Mouse (Mus musculus): ENCODE results near the gene Lig1.
A peak's percentile ranks its signal among the peaks of the same experiment; 100 is the strongest.
"Not testable (repeated sequence)": the region's sequence is repeated elsewhere in the genome, so short reads cannot be mapped to it uniquely, and the experiment has no call there.

The Lig1 gene

GRCm38 (mm10) chr7:13277081-13277480 lies at the start of gene Lig1:
Gene Lig1, plus strand, starts transcription at chr7:13277283.
- no peak for DNase-seq (ENCODE audit: low read depth, low spot score)

- no peak for DNase-seq (ENCODE audit: low read depth, low spot score)
Measured at GRCm38 (mm10) chr7:13260746-13261700, 16.1 kb upstream of the Lig1 start.

GRCm38 (mm10) chr7:13263851-13264250 lies 13.2 kb upstream of the Lig1 start:
- DNase-seq (ENCODE audit: low read depth, low spot score) = peak; percentile 9

GRCm38 (mm10) chr7:13264396-13264795 lies 12.7 kb upstream of the Lig1 start:
- DNase-seq (ENCODE audit: low read depth, low spot score) = no peak

- DNase-seq (ENCODE audit: low read depth, low spot score) = no peak
Measured at GRCm38 (mm10) chr7:13268749-13269260, 8.3 kb upstream of the Lig1 start.

- DNase-seq (ENCODE audit: low read depth, low spot score) = no peak
Measured at GRCm38 (mm10) chr7:13269394-13269793, 7.7 kb upstream of the Lig1 start.

GRCm38 (mm10) chr7:13271704-13272103 lies 5.4 kb upstream of the Lig1 start:
- no peak for DNase-seq (ENCODE audit: low read depth, low spot score)

- DNase-seq (ENCODE audit: low read depth, low spot score) = peak; percentile 26
Measured at GRCm38 (mm10) chr7:13277833-13278232, 750 bp downstream of the Lig1 start.

GRCm38 (mm10) chr7:13278308-13278891 lies 1.3 kb downstream of the Lig1 start, which contains the start of gene Zswim9:
Gene Zswim9, minus strand, starts transcription at chr7:13278721.
- DNase-seq (ENCODE audit: low read depth, low spot score) = peak; percentile 86

GRCm38 (mm10) chr7:13278957-13279356 lies 1.9 kb downstream of the Lig1 start:
- not testable (repeated sequence) for DNase-seq (ENCODE audit: low read depth, low spot score)

- peak; percentile 54 for DNase-seq (ENCODE audit: low read depth, low spot score)
Measured at GRCm38 (mm10) chr7:13288621-13289020, 11.5 kb downstream of the Lig1 start.

- peak; percentile 54 for DNase-seq (ENCODE audit: low read depth, low spot score)
Measured at GRCm38 (mm10) chr7:13290041-13290675, 13.1 kb downstream of the Lig1 start.

- DNase-seq (ENCODE audit: low read depth, low spot score) = peak; percentile 71
Measured at GRCm38 (mm10) chr7:13291370-13291769, 14.3 kb downstream of the Lig1 start.

GRCm38 (mm10) chr7:13293878-13294855 lies 17.1 kb downstream of the Lig1 start:
- peak; percentile 39 for DNase-seq (ENCODE audit: low read depth, low spot score)

GRCm38 (mm10) chr7:13295256-13295655 lies 18.2 kb downstream of the Lig1 start:
- no peak for DNase-seq (ENCODE audit: low read depth, low spot score)

GRCm38 (mm10) chr7:13297636-13298035 lies 20.6 kb downstream of the Lig1 start:
- DNase-seq (ENCODE audit: low read depth, low spot score) = no peak

- DNase-seq (ENCODE audit: low read depth, low spot score) = no peak
Measured at GRCm38 (mm10) chr7:13298821-13299220, 21.7 kb downstream of the Lig1 start.

- DNase-seq (ENCODE audit: low read depth, low spot score) = no peak
Measured at GRCm38 (mm10) chr7:13301643-13302042, 24.6 kb downstream of the Lig1 start.

GRCm38 (mm10) chr7:13302780-13303179 lies 25.7 kb downstream of the Lig1 start:
- DNase-seq (ENCODE audit: low read depth, low spot score) = no peak

- no peak for DNase-seq (ENCODE audit: low read depth, low spot score)
Measured at GRCm38 (mm10) chr7:13303372-13303771, 26.3 kb downstream of the Lig1 start.

- no peak for DNase-seq (ENCODE audit: low read depth, low spot score)
Measured at GRCm38 (mm10) chr7:13309407-13309806, 32.3 kb downstream of the Lig1 start.
